Mouse (Mus musculus) ES-Bruce4 (cell line): Measurements from ENCODE around the gene Dcbld2.

Experiments
- CTCF ChIP-seq: IDR thresholded peaks from one replicate; pipeline ENCODE4 v1.8.1; 2011; ENCODE audit warnings: low read depth, low read length
- EP300 ChIP-seq: IDR thresholded peaks from 2 replicates; pipeline ENCODE4 v1.6.1; 2011; ENCODE audit warnings: low read depth, low read length; ENCODE audit not compliant: insufficient read depth
- POLR2A ChIP-seq: IDR thresholded peaks from one replicate; pipeline ENCODE4 v1.8.1; 2011; ENCODE audit warnings: low read length; ENCODE audit not compliant: insufficient read depth

GRCm38 (mm10) chr16:58377170-58377569 lies 31.1 kb upstream of the Dcbld2 start:
- TF ChIP-seq EP300 (no peak), CTCF (no peak), POLR2A (no peak)
